Mouse (Mus musculus): ENCODE measurements at regions not wholly inside any gene's neighbourhood (a gene's known extent, or its start where the extent isn't known, plus 50 kb on each side); places are given as distances from the start of the nearest gene placed in this dataset.

DNA sequence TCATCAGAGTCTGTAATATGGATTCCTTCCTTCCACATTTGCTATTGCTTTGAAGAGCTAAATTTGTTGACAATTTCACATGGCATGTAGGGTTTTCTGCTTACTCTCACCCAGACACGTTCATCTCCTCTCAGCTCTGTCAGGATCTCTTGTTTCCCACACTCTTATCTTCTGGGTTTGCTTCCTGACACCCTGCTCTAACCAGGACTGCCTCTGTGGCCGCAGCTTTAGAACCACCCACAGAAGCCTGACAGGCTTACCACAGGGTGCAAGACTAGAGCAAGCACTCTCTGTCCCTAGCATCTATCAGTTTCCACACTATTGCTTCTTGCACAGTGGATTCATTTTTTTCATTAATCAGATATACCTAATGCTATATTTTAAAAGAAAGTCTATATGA lies 408.5 kb upstream of the Btbd3 start:
- TF ChIP-seq EP300 (optimal IDR thresholded peaks at IDR 0.05) (no peak), CTCF (IDR thresholded peaks at IDR 0.05; ENCODE audit: low read depth) (no peak)

All from stomach, postnatal 0 days (tissue).